Mouse (Mus musculus) heart, embryonic 10.5 days (tissue): ENCODE data around the gene Krt34. TPM values are rescaled to one million over a fixed set of nuclear protein-coding genes. Genes with fewer than 3 reads are reported as not detected.

ENCODE experiments used
- DNase-seq: peaks from one replicate; pipeline ENCODE4 v3.0.0-alpha.2; 2017; ENCODE audit warnings: low spot score
- H3K27ac ChIP-seq: fragments of 300-500 bp; sonication (generic); 2 replicates; pipeline ENCODE4 v1.5.1; 2016; ENCODE audit warnings: mild to moderate bottlenecking
- H3K27me3 ChIP-seq: fragments of 300-500 bp; sonication (generic); 2 replicates; pipeline ENCODE4 v1.6.1; 2016; ENCODE audit warnings: mild to moderate bottlenecking; ENCODE audit not compliant: poor library complexity, insufficient read depth, severe bottlenecking
- H3K36me3 ChIP-seq: fragments of 300-500 bp; sonication (generic); 2 replicates; pipeline ENCODE4 v1.6.1; 2016; ENCODE audit warnings: mild to moderate bottlenecking, moderate library complexity
- H3K4me1 ChIP-seq: fragments of 300-500 bp; sonication (generic); 2 replicates; pipeline ENCODE4 v1.6.1; 2016; ENCODE audit warnings: mild to moderate bottlenecking
- H3K4me3 ChIP-seq: fragments of 300-500 bp; sonication (generic); 2 replicates; pipeline ENCODE4 v1.5.1; 2016; ENCODE audit warnings: mild to moderate bottlenecking, moderate library complexity
- H3K9me3 ChIP-seq: fragments of 300-500 bp; sonication (generic); 2 replicates; pipeline ENCODE4 v1.6.1; 2016; ENCODE audit warnings: mild to moderate bottlenecking, moderate library complexity
- WGBS: fragments of 180-500 bp; shearing (Covaris S2); methylation state at CpG from one replicate; pipeline ENCODE4 v1.1.7; 2016; 5-methylcytosine and 5-hydroxymethylcytosine counted together
- polyA plus RNA-seq: library from polyadenylated mRNA; unstranded; fragments of >200 nt; fragmentation: Nextera tagmentation; extraction: Ambion mirVana; gene quantifications from 2 replicates; pipeline ENCODE4 v1.2.1, GENCODE M21; 2016

Gene Krt34
- polyA plus RNA-seq: not detected in 2 replicates

- Histone ChIP-seq H3K4me3 (no peak within 1 kb of the TSS), H3K9me3 (no peaks in the 10 kb centered on the region), H3K27me3 (no peaks in the 10 kb centered on the region), H3K27ac (no peak within 1 kb of the TSS), H3K4me1 (no peaks in the 10 kb centered on the region; the same call in 1 of the 2 replicates), H3K36me3 (no peaks in the 10 kb centered on the region)
- DNase-seq: no peak
- 74% methylated on average over 6 of the region's 6 CpGs for WGBS
Observed at GRCm38 (mm10) chr11:100041454-100041853, at the start of gene Krt34. TSS of gene Krt34 (minus strand) at chr11:100041554.

GRCm38 (mm10) chr11:100088378-100089025 lies 47.1 kb upstream of the Krt34 start:
- H3K27me3 ChIP-seq: peaks cover 12% of the 10 kb centered on the region; the same call in 1 of the 2 replicates
- no peak overlapping the region for H3K27ac ChIP-seq
- no peak for DNase-seq
- no peaks in the 10 kb centered on the region for H3K36me3 ChIP-seq
- 59% methylated on average over 7 of the region's 7 CpGs for WGBS
- H3K4me1 ChIP-seq: no peaks in the 10 kb centered on the region
- no peaks in the 10 kb centered on the region for H3K9me3 ChIP-seq
- H3K4me3 ChIP-seq: no peak overlapping the region

- WGBS: 81% methylated on average over 10 of the region's 10 CpGs
- H3K4me1 ChIP-seq: no peaks in the 10 kb centered on the region
- no peak for DNase-seq
- no peak within 1 kb of the TSS for H3K4me3 ChIP-seq
- H3K27ac ChIP-seq: no peak within 1 kb of the TSS
- no peaks in the 10 kb centered on the region for H3K9me3 ChIP-seq
- no peaks in the 10 kb centered on the region for H3K36me3 ChIP-seq
- peaks cover 6% of the 10 kb centered on the region; the same call in 1 of the 2 replicates for H3K27me3 ChIP-seq
Observed at GRCm38 (mm10) chr11:100087861-100088260, 46.5 kb upstream of the Krt34 start, which contains the start of gene Krt32. TSS of gene Krt32 (minus strand) at chr11:100088226.

- H3K27ac ChIP-seq: no peak overlapping the region
- DNase-seq: no peak
- no peaks in the 10 kb centered on the region for H3K9me3 ChIP-seq
- no peaks in the 10 kb centered on the region; the same call in 1 of the 2 replicates for H3K27me3 ChIP-seq
- H3K4me1 ChIP-seq: no peaks in the 10 kb centered on the region
- no peaks in the 10 kb centered on the region for H3K36me3 ChIP-seq
- 67% methylated on average over 1 of the region's 1 CpGs for WGBS
- no peak overlapping the region for H3K4me3 ChIP-seq
Observed at GRCm38 (mm10) chr11:100073873-100074272, 32.5 kb upstream of the Krt34 start.

GRCm38 (mm10) chr11:100067293-100068036 lies 26.1 kb upstream of the Krt34 start:
- no peaks in the 10 kb centered on the region for H3K9me3 ChIP-seq
- peaks cover 4% of the 10 kb centered on the region; the same call in 1 of the 2 replicates for H3K4me1 ChIP-seq
- no peaks in the 10 kb centered on the region for H3K27me3 ChIP-seq
- H3K27ac ChIP-seq: no peak overlapping the region
- no peaks in the 10 kb centered on the region for H3K36me3 ChIP-seq
- no peak for DNase-seq
- WGBS: 69% methylated on average over 17 of the region's 17 CpGs
- no peak overlapping the region for H3K4me3 ChIP-seq

- DNase-seq: no peak
- Histone ChIP-seq H3K27ac (no peak overlapping the region), H3K36me3 (no peaks in the 10 kb centered on the region), H3K4me3 (no peak overlapping the region), H3K9me3 (no peaks in the 10 kb centered on the region), H3K4me1 (peaks cover 4% of the 10 kb centered on the region; the same call in 1 of the 2 replicates), H3K27me3 (no peaks in the 10 kb centered on the region)
- WGBS: 65% methylated on average over 12 of the region's 12 CpGs
Observed at GRCm38 (mm10) chr11:100066236-100067010, 25.1 kb upstream of the Krt34 start.

- H3K27ac ChIP-seq: no peak overlapping the region
- WGBS: 73% methylated on average over 8 of the region's 8 CpGs
- no peaks in the 10 kb centered on the region for H3K4me1 ChIP-seq
- DNase-seq: no peak
- H3K4me3 ChIP-seq: no peak overlapping the region
- no peaks in the 10 kb centered on the region for H3K9me3 ChIP-seq
- no peaks in the 10 kb centered on the region for H3K36me3 ChIP-seq
- no peaks in the 10 kb centered on the region for H3K27me3 ChIP-seq
Observed at GRCm38 (mm10) chr11:100058875-100059274, 17.5 kb upstream of the Krt34 start.

- no peak for DNase-seq
- no peak overlapping the region for H3K4me3 ChIP-seq
- no peaks in the 10 kb centered on the region for H3K4me1 ChIP-seq
- H3K27ac ChIP-seq: no peak overlapping the region
- no peaks in the 10 kb centered on the region; the same call in 1 of the 2 replicates for H3K9me3 ChIP-seq
- H3K36me3 ChIP-seq: no peaks in the 10 kb centered on the region
- no peaks in the 10 kb centered on the region for H3K27me3 ChIP-seq
- WGBS: 67% methylated on average over 9 of the region's 9 CpGs
Observed at GRCm38 (mm10) chr11:100055686-100056655, 14.6 kb upstream of the Krt34 start.

GRCm38 (mm10) chr11:100050451-100050850 lies 9.1 kb upstream of the Krt34 start, which contains the start of gene Krt31:
TSS of gene Krt31 (minus strand) at chr11:100050551.
- H3K4me3 ChIP-seq: no peak within 1 kb of the TSS
- 75% methylated on average over 3 of the region's 3 CpGs for WGBS
- no peaks in the 10 kb centered on the region for H3K36me3 ChIP-seq
- H3K27ac ChIP-seq: no peak within 1 kb of the TSS
- no peaks in the 10 kb centered on the region; the same call in 1 of the 2 replicates for H3K9me3 ChIP-seq
- 0 out of 2 replicates have a peak, but pooled peaks cover 4% of the 10 kb centered on the region for H3K27me3 ChIP-seq
- no peak for DNase-seq
- H3K4me1 ChIP-seq: no peaks in the 10 kb centered on the region; the same call in 1 of the 2 replicates

GRCm38 (mm10) chr11:100047193-100047592 lies 5.8 kb upstream of the Krt34 start:
- no peak for DNase-seq
- Histone ChIP-seq H3K27ac (no peak overlapping the region), H3K27me3 (0 out of 2 replicates have a peak, but pooled peaks cover 4% of the 10 kb centered on the region), H3K4me3 (no peak overlapping the region), H3K36me3 (no peaks in the 10 kb centered on the region), H3K4me1 (no peaks in the 10 kb centered on the region; the same call in 1 of the 2 replicates), H3K9me3 (no peaks in the 10 kb centered on the region)
- WGBS: 57% methylated on average over 2 of the region's 2 CpGs

- no peak for DNase-seq
- 0 out of 2 replicates have a peak, but pooled peaks cover 4% of the 10 kb centered on the region for H3K27me3 ChIP-seq
- H3K36me3 ChIP-seq: no peaks in the 10 kb centered on the region
- H3K27ac ChIP-seq: no peak overlapping the region
- no peaks in the 10 kb centered on the region; the same call in 1 of the 2 replicates for H3K4me1 ChIP-seq
- WGBS: 58% methylated on average over 6 of the region's 6 CpGs
- no peaks in the 10 kb centered on the region for H3K9me3 ChIP-seq
- H3K4me3 ChIP-seq: no peak overlapping the region
Observed at GRCm38 (mm10) chr11:100046303-100046866, 5.0 kb upstream of the Krt34 start.
